Mouse (Mus musculus): ENCODE measurements around the gene Hyal3.

The Hyal3 gene

GRCm38 (mm10) chr9:107598385-107598784, 17.8 kb downstream of the Hyal3 start:
- no peak for DNase-seq

- no peak for DNase-seq
Observed at GRCm38 (mm10) chr9:107599433-107599832, 18.8 kb downstream of the Hyal3 start.

- DNase-seq: no peak
Observed at GRCm38 (mm10) chr9:107599842-107600241, 19.2 kb downstream of the Hyal3 start.

- no peak for DNase-seq
Observed at GRCm38 (mm10) chr9:107600745-107601144, 20.1 kb downstream of the Hyal3 start.

DNA sequence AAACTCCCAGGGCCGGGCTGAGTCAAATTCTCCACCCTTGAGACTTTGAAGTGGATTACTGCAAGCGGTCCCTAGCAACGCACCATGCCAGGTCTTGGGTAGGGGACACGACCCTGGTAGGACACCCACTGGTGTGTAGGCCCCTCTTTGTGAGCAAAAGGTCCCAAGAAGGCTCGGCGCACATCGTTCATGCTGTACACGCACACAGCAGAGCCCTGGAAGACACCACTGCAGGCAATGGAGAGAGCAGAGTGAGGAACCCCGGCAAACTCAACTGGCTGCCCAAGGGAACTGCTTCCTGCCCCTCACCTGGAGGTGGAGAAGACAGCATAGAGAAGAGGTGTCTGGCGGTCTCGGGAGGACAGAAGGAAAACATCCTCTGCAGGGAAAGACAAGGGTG, 20.7 kb downstream of the Hyal3 start:
- DNase-seq: no peak

GRCm38 (mm10) chr9:107602068-107602648, 21.5 kb downstream of the Hyal3 start:
- DNase-seq: peak; percentile 92

DNA sequence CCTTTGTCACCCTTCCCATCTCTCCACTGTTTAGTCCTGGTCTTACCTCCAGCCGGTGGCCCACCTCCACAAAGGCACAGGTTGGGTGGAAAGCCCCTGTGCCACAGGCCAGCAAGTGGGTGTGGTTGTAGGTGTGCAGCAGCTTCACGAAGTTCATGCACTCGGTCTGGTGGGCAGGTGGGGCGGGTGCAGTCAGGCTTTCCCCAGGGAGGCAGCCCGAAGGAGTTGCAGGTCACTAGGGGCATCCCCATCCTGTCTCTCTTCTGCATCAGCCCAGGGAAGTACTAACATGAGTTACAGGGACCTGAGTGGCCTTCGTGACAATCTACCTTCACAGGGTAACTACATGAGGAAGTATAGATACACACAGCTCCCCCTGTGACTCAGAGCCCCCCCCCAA, 22.6 kb downstream of the Hyal3 start:
- DNase-seq: no peak

GRCm38 (mm10) chr9:107605041-107605661, 24.5 kb downstream of the Hyal3 start:
- no peak for DNase-seq

GRCm38 (mm10) chr9:107606591-107606990, 26.0 kb downstream of the Hyal3 start:
- no peak for DNase-seq

DNA sequence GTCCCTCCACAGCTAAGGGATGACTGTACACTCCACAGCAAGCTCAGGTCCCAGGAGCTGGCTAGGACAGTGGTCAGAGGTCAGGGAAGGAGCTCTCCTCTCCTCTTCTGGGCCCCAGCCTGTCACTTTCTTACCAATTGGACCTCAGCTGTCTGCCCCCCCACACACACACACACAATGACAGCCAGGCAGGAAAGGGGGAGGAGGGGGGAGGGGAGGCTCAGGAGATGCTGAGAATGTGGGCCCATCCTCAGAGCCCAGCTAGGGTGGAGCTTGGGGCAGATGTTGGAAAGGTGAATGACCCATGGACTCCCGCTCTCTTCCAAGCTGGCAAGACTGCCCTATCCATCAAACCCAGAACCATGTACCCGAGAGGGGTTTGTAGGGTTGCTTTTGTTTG, 26.4 kb downstream of the Hyal3 start:
- no peak for DNase-seq

DNA sequence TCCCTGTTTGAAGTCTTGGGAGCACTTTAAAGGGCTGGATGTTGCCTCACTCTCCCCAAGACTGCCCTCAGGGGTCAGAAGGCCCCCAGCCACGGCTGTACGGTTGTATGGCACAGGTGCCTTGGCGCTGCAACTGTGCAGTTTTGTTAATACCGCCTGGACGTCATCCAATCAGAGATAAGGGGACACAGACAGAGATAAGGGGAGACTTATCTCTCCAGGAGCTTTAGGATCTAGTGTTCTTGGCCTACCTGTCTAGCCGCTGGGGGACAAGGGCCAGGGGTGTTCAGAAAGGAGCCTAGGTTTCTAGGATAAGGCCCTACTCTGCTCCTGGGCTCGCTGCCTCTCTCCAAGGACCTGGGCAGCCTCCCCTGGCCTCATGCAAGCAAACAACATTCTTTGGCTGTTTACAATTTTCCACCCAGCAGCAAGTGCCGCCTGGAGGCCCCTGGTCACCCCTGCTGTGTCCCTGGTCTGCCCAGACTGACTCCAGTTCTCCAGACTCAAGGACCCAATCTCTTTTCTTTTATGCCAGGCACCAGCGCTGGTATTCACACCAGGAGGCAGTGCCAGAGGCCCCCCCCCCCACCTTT, 27.1 kb downstream of the Hyal3 start:
- DNase-seq: no peak

GRCm38 (mm10) chr9:107608741-107609432, 28.3 kb downstream of the Hyal3 start, which contains the start of gene Sema3b:
Gene Sema3b, minus strand, starts transcription at chr9:107609229.
- no peak for DNase-seq

DNA sequence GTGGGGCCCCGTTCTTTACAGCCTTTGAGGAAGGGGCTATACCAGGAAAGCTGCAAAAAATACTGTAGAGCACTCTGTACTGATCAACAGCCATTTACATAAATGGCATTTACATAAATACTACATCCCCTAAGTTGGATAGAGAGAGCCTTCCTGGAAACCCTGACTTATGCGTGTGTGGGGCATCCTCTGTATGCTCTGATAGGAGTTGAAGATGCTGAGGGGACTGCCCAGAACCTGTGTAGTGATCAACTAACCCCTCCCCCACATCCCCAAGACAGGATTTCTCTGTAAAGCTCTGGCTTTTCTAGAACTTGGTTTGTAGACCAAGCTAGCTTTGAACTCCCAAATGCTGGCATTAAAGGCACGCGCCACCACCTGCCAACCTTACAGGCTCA, 28.8 kb downstream of the Hyal3 start:
- DNase-seq: no peak

GRCm38 (mm10) chr9:107611456-107612190, 31.0 kb downstream of the Hyal3 start:
- DNase-seq: no peak

DNA sequence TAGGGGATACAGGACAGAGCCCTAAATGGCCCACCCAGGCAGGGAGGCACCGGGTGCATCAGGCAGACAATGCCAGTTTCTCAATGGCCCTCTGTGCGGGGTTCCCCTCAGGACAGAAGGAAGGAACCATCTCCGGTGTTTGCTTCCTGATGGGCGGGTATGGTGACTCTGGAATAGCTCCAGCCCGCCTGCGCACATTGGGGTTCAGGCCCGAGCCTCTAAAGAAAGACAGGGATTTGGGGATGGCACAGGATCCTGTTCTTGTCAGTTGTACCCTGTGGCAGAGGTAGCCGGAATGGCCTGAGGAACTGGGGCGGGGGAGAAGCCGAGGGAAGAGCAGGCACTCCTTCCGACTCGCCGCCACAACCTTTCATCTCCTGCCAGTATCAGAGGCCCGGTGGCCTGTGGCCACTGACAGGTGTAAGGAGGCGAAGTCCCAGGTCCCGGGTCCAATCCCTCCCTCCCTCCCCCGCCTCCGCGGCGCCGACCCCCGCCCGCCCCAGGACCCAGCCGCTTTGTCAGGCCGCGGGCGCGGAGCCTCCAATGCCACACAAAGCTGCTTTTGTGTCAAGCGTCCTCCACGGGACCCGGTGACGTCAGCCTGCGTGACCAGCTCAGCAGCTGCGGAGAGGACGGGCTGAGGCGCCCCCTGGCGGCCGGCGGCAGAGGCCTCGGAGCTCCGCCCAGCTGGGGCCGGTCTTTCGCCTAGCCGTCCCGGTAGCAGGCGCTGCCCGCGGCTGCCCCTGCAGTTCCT, 31.8 kb downstream of the Hyal3 start:
- DNase-seq: peak; percentile 98

GRCm38 (mm10) chr9:107612945-107613569, 32.4 kb downstream of the Hyal3 start:
- no peak for DNase-seq

DNA sequence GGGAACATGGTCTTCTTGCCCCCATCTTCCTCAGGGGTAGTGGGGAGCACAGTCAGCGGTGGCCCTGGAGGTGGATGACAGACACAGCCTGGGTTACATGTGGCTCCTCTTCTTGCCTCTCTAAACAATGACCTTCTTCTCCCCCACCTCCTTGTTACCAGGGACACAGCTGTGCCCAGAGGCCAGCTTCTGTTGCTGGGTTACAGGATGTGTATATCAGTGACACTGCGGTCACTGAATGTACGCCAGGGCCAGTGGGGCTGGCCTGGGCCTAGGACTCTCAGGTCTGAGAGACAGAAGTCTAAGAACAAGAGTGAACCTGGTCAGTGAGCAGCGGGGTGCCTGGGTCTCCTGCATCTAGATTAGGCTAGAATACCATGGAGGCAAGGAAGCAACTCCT, 34.4 kb downstream of the Hyal3 start:
- DNase-seq: no peak

GRCm38 (mm10) chr9:107617461-107617860, 36.8 kb downstream of the Hyal3 start:
- DNase-seq: no peak

DNA sequence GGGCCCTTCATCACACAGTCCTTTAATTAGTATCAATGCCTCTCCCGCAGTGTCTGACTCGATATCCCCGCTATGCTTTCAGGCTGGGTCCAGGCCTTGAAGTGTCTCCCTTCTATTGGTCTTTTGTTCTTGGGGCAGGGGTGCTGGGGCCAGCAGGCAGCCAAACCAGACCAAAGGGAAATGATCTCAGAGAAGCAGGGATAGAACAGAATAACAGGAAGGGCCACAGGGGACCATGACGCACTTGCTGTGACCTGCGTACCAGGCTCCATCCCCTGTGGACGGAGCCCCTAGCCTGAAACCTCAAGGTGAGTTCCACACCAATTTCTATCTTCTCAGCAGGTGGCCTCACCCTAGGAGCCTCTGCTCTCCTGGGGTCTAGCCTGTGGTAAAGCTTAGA, 37.5 kb downstream of the Hyal3 start:
- no peak for DNase-seq

DNA sequence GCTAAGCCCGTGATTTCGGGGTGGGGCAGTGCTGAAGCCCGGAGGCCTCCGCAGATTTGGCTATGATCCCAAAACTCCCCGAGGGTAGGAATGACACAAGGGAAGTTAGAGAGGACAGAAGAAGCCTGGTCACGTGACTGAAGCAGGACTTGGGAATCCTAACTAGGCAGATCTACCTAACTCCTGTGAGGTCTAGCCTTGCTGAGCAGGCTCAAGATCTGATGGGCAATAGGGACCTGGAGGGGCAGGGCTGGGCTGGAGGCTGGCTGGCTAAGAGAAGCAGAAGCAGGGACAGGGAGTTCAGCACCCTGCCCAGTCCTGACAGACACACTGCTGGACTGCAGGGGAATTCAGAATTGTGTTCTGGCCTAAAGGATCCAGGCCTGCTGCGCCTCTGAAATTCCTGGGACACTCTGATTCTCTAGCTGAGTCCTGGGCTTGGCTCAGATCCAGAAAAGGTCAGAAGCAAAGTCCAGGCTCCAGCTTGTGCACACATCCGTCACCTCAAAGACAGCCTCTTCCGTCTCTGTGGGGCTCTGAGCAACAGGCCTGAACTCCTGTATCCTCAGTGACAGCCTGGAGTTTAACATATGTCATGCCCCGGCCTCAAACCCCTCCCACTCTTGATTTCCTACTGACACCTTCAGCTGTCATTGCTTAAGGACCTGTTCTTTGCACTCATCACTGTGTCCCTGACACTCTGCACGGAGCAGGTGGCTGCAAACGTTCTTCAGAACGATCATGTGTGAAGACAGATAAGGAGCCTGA, 38.3 kb downstream of the Hyal3 start:
- peak; percentile 42 for DNase-seq

- DNase-seq: no peak
Observed at GRCm38 (mm10) chr9:107619546-107619879, 38.9 kb downstream of the Hyal3 start.
